Mouse (Mus musculus) natural killer cell, adult 2 months (primary cell): ENCODE results near the gene Mtf1.

ENCODE experiments used
- DNase-seq, 2 experiments: peaks; one replicate each; pipeline ENCODE4 v3.0.0; 2022; ENCODE audit warnings: low spot score in 2 of 2

Mtf1 gene

GRCm38 (mm10) chr4:124850933-124851658 is 49.2 kb downstream of the Mtf1 start, which contains the start of gene 1110065P20Rik:
TSS of gene 1110065P20Rik (minus strand) at chr4:124851196.
- peak; percentile 38 to 55 for DNase-seq

GRCm38 (mm10) chr4:124856294-124856693 is 54.4 kb downstream of the Mtf1 start:
- no peak for DNase-seq

GRCm38 (mm10) chr4:124858370-124858769 is 56.5 kb downstream of the Mtf1 start:
- no peak for DNase-seq

GRCm38 (mm10) chr4:124860446-124860845 is 58.5 kb downstream of the Mtf1 start:
- no peak for DNase-seq

- DNase-seq, result peak in 1 of 2 experiments; percentile 8
Measured at GRCm38 (mm10) chr4:124861283-124862188, 59.6 kb downstream of the Mtf1 start, which contains the start of gene Maneal. TSS of gene Maneal (minus strand) at chr4:124862171.

- no peak for DNase-seq
Measured at GRCm38 (mm10) chr4:124872719-124873118, 70.8 kb downstream of the Mtf1 start.

GRCm38 (mm10) chr4:124880599-124880998 is 78.7 kb downstream of the Mtf1 start, which contains the start of gene Epha10:
TSS of gene Epha10 (plus strand) at chr4:124880899.
- no peak for DNase-seq

GRCm38 (mm10) chr4:124881341-124881908 is 79.5 kb downstream of the Mtf1 start:
- DNase-seq, result no peak

GRCm38 (mm10) chr4:124882151-124882729 is 80.3 kb downstream of the Mtf1 start:
- DNase-seq, result no peak

- DNase-seq, result no peak
Measured at GRCm38 (mm10) chr4:124888702-124889101, 86.8 kb downstream of the Mtf1 start.

GRCm38 (mm10) chr4:124889935-124890334 is 88.0 kb downstream of the Mtf1 start:
- no peak for DNase-seq

- DNase-seq, result no peak
Measured at GRCm38 (mm10) chr4:124890831-124891230, 88.9 kb downstream of the Mtf1 start.

- DNase-seq, result no peak
Measured at GRCm38 (mm10) chr4:124893769-124894168, 91.9 kb downstream of the Mtf1 start.

- no peak for DNase-seq
Measured at GRCm38 (mm10) chr4:124894508-124895428, 92.9 kb downstream of the Mtf1 start.

GRCm38 (mm10) chr4:124898428-124898827 is 96.5 kb downstream of the Mtf1 start:
- no peak for DNase-seq
